Mouse (Mus musculus): ENCODE data around the gene Ankrd44.

Gene Ankrd44

DNA sequence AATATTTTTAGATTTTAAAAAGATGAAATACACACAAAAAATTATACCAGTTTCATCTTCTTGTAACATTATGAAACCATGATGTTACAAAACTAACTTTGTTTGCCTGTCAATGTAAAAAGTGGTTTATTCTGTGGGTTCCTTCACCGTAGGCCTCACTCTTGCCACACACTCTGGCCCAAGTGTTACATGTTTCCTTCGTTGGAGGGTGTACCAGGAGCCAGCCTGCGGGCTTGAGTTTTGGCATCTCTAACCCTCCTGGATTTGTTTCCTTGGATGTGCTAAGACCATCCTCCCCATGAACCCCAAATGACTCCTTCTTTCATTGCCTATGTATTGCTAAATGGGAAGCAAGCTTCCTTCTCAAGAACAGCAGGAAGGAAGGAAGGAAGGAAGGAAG, 230.8 kb downstream of the Ankrd44 start:
- DNase-seq: no peak

DNA sequence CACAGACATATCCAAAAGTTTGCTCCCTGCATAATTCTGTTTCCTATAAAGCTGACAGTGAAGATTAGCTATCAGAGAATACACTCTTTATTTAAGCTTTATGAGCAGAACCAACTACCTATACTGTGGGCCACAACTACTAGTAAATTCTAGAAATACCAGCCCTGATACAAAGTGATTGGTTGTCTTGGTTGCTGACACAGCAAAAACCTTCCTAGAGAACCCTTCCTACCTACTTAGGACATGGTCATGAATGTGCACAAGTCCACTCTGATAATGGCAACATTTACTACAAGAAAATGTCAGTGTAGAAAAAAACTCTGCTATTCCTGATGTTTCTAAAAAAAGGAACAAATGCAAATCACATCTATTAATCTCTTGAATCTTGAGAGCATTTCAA, 234.4 kb downstream of the Ankrd44 start:
- DNase-seq: no peak

GRCm38 (mm10) chr1:54690291-54690965, 235.8 kb downstream of the Ankrd44 start:
- peak in 1 of 2 experiments; percentile 10 for DNase-seq

DNA sequence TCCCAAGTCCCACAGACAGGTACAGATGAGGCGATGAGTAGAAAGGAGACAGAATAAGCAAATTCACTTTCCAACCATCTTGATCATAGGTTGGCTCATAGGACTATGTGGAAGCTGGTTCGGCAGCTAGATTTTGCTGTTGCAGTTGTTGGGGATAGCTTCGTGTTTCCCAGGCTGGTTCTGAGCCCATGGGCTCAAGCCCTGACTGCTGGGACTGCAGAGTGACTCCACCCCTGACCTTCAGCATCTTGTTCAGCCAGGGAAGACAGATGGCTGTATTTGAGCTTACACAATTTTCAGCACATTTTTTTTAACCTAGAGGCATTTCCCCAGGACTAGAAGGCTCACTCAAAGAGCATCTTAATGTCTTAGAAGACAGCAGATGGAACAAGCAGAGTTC, 237.7 kb downstream of the Ankrd44 start:
- DNase-seq: no peak

- no peak for DNase-seq
Measured at GRCm38 (mm10) chr1:54684316-54684715, 241.9 kb downstream of the Ankrd44 start.

- no peak for DNase-seq
Measured at GRCm38 (mm10) chr1:54679556-54679955, 246.6 kb downstream of the Ankrd44 start.

- DNase-seq: no peak
Measured at GRCm38 (mm10) chr1:54678037-54678436, 248.2 kb downstream of the Ankrd44 start.

DNA sequence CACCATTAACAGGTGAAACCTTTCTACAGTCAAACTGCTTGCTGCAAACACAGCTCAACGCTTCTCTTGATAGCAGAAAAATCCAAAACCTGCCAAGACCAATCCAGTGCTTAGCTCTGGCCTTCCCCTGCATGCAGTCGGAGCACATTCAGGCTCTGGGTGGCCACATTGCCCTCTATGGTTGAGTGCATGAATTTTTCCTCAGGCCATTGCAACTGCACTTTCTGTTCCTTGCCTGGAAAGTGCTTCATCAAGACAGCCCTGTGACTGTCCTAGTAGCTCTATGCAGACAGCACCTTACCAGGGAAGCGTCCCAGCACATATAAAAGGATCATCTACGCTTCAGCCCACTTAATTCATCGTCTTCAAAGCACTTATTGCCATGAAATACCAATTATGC, 250.7 kb downstream of the Ankrd44 start:
- no peak for DNase-seq

- DNase-seq: no peak
Measured at GRCm38 (mm10) chr1:54667991-54668390, 258.2 kb downstream of the Ankrd44 start.

- DNase-seq: peak; percentile 21 to 50
Measured at GRCm38 (mm10) chr1:54665582-54666405, 260.4 kb downstream of the Ankrd44 start.

DNA sequence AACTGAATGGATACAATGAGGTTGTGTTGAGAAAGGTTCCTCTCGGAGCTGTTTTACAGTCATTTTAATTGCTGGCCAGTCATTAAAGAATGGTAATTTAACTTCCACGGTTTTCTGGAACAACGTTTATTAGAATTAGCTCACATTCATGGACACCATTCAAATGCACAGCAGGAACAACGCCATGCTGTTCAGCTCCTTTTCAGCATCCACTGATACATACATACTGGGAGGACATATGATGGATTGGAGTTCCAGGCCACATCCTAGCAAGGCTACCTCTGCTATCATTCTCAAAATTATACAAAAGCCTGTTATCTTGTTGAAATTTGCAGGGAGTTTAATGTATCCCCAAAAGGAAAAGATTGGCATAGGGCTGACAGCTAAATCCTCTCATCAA, 261.1 kb downstream of the Ankrd44 start:
- no peak for DNase-seq

GRCm38 (mm10) chr1:54660674-54661073, 265.5 kb downstream of the Ankrd44 start:
- no peak for DNase-seq

DNA sequence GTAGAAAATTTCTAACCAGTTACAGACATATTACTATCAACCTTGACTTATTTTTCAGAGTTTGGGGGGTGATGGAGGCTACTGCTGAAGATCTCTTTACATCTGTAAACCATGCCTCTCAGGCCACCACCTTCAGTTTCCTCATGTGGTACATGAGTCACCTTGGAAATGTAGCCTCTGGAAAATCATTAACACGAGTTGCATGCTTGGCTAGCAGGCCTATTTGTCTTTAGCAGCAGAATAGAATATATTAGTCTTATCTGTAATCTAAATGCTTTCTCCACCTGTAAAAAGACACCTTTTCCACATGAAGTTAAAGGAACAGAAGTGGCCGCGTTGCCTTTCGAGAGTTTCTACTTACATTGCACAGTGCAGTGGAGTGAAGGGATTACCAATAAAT, 267.6 kb downstream of the Ankrd44 start:
- DNase-seq: no peak

DNA sequence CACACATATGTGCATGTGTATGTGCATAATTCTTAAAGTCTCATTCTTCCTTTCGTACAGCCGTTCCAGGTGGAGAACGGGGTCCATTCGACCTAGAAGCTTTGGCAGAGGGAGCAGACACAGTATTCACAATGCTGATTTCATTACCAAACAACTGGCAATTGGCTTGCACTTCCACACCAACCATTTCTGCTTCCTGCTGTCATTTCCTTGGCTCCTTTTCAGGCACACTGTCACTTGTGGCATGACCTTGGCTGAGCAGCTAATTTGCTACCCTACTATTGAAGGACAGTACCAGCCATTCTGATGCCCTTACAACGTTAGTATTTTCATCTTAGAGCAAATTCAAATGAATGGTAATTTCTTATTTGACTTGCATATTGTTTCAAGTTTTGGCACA, 277.9 kb downstream of the Ankrd44 start:
- no peak for DNase-seq

DNA sequence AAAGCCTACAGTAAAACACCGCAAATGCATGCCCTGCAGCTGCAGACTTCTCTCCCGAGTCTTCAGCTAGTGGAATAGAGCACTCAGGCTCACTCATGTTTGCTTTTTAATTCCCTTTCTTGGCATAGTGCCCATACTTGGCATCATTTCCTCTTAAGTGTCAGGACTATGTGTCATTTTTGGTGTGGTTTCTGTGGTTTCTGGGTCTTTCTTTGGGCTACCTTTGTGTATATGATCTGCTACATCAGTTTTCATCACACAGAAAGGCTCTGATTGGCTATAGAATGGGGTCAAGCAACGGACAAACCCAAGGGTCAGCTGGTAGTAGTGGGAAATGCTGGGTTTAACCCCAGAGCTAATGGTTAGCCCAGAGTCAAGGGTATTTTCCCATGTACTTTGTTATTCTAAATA, 278.8 kb downstream of the Ankrd44 start:
- DNase-seq: no peak

DNA sequence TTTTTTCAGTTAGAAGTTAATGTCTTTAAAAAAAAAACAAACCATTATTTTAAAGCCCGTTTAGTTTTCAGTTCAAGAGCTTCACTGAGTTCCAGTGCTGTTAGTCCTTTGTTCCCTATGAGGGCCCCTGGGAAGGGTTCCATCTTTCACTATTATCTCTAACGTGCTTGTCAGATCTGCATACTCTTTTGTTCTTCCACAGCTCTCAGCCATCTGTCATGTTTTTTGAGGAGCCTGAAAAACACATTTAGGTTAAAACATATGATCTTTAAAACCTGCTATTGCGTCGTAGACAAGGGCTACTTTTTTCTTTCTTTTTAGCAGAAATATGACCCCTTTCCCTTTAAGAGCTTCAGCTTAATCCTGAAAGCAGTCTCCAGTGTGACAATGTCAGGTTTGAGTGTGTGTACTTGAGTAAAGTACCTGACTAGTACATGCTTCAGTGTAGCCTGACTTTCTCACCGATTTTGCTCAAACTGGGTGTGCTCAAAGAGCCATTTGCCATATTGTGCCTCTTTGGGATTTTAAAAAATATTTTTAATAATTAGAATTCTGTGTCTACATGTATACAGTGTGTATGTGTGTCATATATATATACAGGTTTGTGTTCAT, 285.9 kb downstream of the Ankrd44 start:
- no peak for DNase-seq

GRCm38 (mm10) chr1:54639506-54640078, 286.6 kb downstream of the Ankrd44 start:
- peak; percentile 29 to 44 for DNase-seq

GRCm38 (mm10) chr1:54639076-54639475, 287.1 kb downstream of the Ankrd44 start:
- DNase-seq: no peak

DNA sequence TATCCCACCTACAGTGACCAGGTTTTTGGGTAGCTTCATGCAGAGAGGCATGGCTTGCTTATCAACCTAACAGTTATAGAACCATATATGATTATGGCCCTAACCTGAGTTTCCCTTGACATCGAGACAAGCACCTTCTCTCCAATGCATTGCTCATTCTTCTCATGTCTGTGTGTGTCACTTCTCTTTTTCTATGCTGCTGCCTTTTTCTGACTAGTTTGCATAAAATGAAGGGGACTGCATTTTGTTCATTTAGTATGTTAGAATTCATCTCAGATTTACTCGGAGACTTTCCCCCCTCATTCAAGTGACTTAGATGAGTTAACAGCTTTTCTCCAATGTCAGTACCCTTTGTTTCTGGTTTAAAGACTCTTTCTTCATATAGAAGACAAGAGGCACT, 288.8 kb downstream of the Ankrd44 start:
- no peak for DNase-seq

DNA sequence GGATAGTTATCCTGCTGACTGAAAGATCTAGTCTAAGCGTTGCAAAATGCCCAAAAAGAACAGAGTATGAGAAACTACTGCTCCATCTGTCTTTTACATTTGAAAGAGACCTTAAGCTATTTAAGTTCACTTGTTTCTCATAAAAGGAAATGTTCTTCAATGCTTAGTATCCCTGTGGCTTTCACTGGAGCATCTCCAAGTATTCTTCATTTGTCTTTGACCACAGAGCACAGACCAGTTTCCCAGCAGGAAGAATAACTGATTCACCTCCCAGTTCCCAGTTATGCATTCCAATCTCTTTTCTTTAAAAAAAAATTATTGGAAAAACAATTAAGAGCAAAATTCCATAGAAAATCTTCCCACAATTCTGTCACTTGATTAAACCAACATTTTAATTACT, 297.1 kb downstream of the Ankrd44 start:
- DNase-seq: no peak

GRCm38 (mm10) chr1:54614963-54615362, 311.2 kb downstream of the Ankrd44 start:
- no peak for DNase-seq

DNA sequence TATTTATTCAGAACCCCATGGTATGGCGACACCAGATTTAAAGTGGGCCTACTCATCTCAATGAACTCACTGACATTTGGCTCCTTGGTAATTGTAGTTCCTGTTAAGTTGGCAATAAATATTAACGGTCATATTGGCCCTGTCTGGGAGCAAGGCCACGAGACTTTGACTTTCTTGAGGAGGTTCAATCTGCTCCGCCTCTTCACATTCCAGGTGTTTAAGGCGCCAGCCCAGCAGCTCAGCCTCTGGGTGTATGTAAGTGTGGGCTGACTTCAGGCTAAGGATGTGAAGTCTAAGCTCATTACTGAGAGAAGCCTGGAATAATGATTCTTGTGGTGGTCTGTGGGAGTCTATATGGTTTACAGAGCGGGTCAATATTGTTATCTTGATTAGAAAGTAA, 313.8 kb downstream of the Ankrd44 start:
- DNase-seq: no peak

DNA sequence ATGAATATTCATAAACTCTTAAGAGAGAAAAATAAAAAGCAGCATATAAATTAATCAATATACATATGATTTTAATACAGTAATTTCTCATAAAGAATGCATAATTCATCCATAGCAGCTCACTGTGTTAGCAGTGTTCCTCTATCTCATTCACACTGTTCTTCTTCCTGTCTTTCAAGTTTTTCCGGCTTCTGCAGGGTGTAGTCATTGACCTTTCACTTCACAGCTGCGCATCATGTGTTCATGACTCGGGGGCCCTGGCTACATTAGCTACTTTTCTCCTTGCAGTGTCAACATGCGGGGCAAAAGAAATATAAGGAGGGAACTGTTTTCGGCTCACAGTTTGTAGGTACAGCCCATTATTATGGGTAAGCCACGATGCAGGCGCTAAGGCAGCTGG, 314.3 kb downstream of the Ankrd44 start:
- DNase-seq: no peak

GRCm38 (mm10) chr1:54606936-54607335, 319.3 kb downstream of the Ankrd44 start:
- no peak for DNase-seq

Measured in cerebellum, postnatal 25 days (tissue).